Mouse (Mus musculus) embryonic facial prominence, embryonic 14.5 days (tissue): ENCODE results near the gene Slitrk1. TPM values are rescaled to one million over a fixed set of nuclear protein-coding genes. Genes with fewer than 3 reads are reported as not detected.

Experiments used
- ATAC-seq: fragments of 200-750 bp; cut with Nextera tagmentation; 2 replicates; pipeline ENCODE4 v1.8.0; 2017; ENCODE audit warnings: low read depth, moderate number of reproducible peaks, moderate TSS enrichment
- DNase-seq: peaks from one replicate; pipeline ENCODE4 v3.0.0-alpha.2; 2015; ENCODE audit warnings: low spot score
- H3K27ac ChIP-seq: fragments of 300-500 bp; sonication (generic); replicated peaks from 2 replicates; pipeline ENCODE4 v1.5.1; 2014; ENCODE audit warnings: low read depth, mild to moderate bottlenecking, low read length, moderate library complexity
- H3K27me3 ChIP-seq: fragments of 300-500 bp; sonication (generic); replicated peaks from 2 replicates; pipeline ENCODE4 v1.6.1; 2014; ENCODE audit warnings: low read length; ENCODE audit not compliant: control insufficient read depth, insufficient read depth
- H3K36me3 ChIP-seq: fragments of 300-500 bp; sonication (generic); 2 replicates; pipeline ENCODE4 v1.6.1; 2014; ENCODE audit warnings: low read length, mixed read lengths; ENCODE audit not compliant: control insufficient read depth, insufficient read depth
- H3K4me1 ChIP-seq: fragments of 300-500 bp; sonication (generic); 2 replicates; pipeline ENCODE4 v1.6.1; 2014; ENCODE audit warnings: antibody characterized with exemption, low read length; ENCODE audit not compliant: control insufficient read depth, insufficient read depth
- H3K4me2 ChIP-seq: fragments of 300-500 bp; sonication (generic); 2 replicates; pipeline ENCODE4 v1.6.1; 2014; ENCODE audit warnings: low read depth, mild to moderate bottlenecking, low read length, moderate library complexity, mixed read lengths
- H3K4me3 ChIP-seq: fragments of 300-500 bp; sonication (generic); 2 replicates; pipeline ENCODE4 v1.5.1; 2014; ENCODE audit warnings: low read depth, mild to moderate bottlenecking, low read length
- H3K9ac ChIP-seq: fragments of 300-500 bp; sonication (generic); 2 replicates; pipeline ENCODE4 v1.6.1; 2014; ENCODE audit warnings: low read depth, mild to moderate bottlenecking, low read length, moderate library complexity, mixed read lengths
- H3K9me3 ChIP-seq: fragments of 300-500 bp; sonication (generic); 2 replicates; pipeline ENCODE4 v1.6.1; 2016; ENCODE audit warnings: low read length; ENCODE audit not compliant: control insufficient read depth
- WGBS: fragments of 180-500 bp; shearing (Covaris S2); extraction: QIAGEN DNeasy Blood & Tissue Kit; methylation state at CpG from one replicate; pipeline ENCODE4 v1.1.7; 2014; 5-methylcytosine and 5-hydroxymethylcytosine counted together
- polyA plus RNA-seq: library from polyadenylated mRNA; unstranded; fragments of >200 nt; fragmentation: Nextera tagmentation; extraction: Ambion mirVana; gene quantifications from 2 replicates; pipeline ENCODE4 v1.2.1, GENCODE M21; 2014

The Slitrk1 gene
- polyA plus RNA-seq, 1 experiment from 2014 or later = 2.8 TPM

DNA sequence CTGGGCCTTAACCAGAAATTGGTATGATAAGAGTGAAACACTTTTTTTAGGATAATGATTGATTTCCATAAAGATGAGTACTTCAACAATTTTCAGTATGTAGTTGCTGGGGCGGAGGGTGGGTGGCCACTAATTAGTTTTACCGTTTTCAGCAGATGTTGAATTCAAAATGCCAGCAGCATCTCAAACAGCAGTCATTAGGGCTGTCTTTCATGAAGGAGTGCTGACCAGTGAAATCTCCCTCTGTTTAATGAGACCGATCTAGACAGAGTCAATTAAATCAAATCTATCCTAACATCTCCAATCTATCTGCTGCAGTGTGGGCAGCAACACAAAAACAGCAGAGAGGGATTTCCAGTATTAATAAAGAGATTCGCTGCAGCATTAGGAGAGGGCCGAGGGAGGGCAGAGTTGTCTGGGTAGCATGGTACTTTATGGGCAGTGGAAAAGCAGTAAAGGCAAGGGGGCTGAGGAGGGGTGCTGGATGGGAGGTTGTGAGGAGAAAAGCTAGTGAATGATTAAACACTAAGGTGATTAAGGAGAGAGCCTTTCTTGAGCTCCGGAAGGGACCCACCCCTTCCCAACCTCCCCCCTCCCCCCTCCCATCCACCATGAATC, 4.5 kb downstream of the Slitrk1 start:
- peaks cover 19% of the 10 kb centered on the region for H3K4me1 ChIP-seq
- WGBS = 19% methylated on average over 6 of the region's 6 CpGs
- no peaks in the 10 kb centered on the region for H3K36me3 ChIP-seq
- peaks cover 46% of the 10 kb centered on the region for H3K27me3 ChIP-seq
- ATAC-seq (no peak), DNase-seq (peak; percentile 1)
- no peak overlapping the region for H3K27ac ChIP-seq
- no peak overlapping the region for H3K9ac ChIP-seq
- H3K9me3 ChIP-seq = no peaks in the 10 kb centered on the region
- peak overlapping the region; percentile 20; the same call in 1 of the 2 replicates for H3K4me2 ChIP-seq
- H3K4me3 ChIP-seq = no peak overlapping the region

DNA sequence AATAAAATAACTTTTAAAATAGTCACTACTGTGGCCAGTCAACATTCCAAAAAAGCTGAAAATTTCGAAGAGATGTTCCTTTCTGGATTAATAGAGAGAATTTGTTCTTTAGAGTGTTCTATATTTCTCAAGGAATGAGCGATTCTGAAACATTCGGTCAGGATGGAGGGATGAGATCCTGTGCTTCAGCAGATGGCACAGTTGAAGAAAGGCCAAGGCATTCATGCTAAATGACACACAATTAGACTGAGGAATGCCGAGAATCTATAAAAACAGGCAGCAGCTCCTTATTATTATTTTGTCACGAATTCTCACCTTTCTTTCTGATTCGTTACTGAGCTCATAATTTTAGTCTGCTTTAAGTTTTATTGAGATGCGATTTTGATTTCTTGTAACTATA, 15.4 kb downstream of the Slitrk1 start:
- no peak overlapping the region for H3K9ac ChIP-seq
- H3K4me3 ChIP-seq = no peak overlapping the region
- no peaks in the 10 kb centered on the region for H3K4me1 ChIP-seq
- no peak overlapping the region for H3K27ac ChIP-seq
- H3K27me3 ChIP-seq = no peaks in the 10 kb centered on the region
- H3K36me3 ChIP-seq = no peaks in the 10 kb centered on the region
- no peak for ATAC-seq
- WGBS = 73% methylated on average over 7 of the region's 7 CpGs
- no peak for DNase-seq
- no peaks in the 10 kb centered on the region for H3K9me3 ChIP-seq
- no peak overlapping the region for H3K4me2 ChIP-seq

- ATAC-seq (no peak), DNase-seq (no peak)
- WGBS = 65% methylated on average over 2 of the region's 2 CpGs
Measured at GRCm38 (mm10) chr14:108895456-108895855, 18.5 kb downstream of the Slitrk1 start.

DNA sequence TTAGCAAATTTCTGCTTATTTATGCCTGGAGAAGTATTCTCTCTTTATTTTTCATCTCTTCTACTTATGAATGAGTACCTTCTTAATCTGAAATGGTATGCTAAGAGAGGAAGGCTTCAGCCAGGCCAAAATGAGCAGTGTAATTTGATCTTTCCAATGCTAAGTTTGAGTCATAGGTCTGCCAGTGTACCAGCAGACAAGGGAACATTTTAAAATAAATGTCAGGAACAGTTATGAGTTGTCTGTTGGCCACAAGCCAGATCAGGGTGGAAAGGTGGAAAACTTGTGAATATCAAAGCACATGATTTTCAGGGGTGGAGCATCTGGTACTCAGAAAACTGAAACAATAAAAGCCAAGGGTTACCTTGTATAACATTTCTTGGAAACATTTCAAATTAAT, 46.1 kb downstream of the Slitrk1 start:
- Histone ChIP-seq H3K27me3 (no peaks in the 10 kb centered on the region), H3K4me1 (no peaks in the 10 kb centered on the region), H3K36me3 (no peaks in the 10 kb centered on the region), H3K9ac (no peak overlapping the region), H3K4me2 (no peak overlapping the region), H3K9me3 (no peaks in the 10 kb centered on the region), H3K4me3 (no peak overlapping the region), H3K27ac (no peak overlapping the region)
- no peak for ATAC-seq
- peak; percentile 35 for DNase-seq

More at GRCm38 (mm10) chr14:108895456-108895855, 18.5 kb downstream of the Slitrk1 start:
- Histone ChIP-seq H3K27me3 (no peaks in the 10 kb centered on the region), H3K4me2 (no peak overlapping the region), H3K4me3 (no peak overlapping the region), H3K4me1 (no peaks in the 10 kb centered on the region), H3K36me3 (no peaks in the 10 kb centered on the region), H3K9me3 (no peaks in the 10 kb centered on the region), H3K27ac (no peak overlapping the region), H3K9ac (no peak overlapping the region)

DNA sequence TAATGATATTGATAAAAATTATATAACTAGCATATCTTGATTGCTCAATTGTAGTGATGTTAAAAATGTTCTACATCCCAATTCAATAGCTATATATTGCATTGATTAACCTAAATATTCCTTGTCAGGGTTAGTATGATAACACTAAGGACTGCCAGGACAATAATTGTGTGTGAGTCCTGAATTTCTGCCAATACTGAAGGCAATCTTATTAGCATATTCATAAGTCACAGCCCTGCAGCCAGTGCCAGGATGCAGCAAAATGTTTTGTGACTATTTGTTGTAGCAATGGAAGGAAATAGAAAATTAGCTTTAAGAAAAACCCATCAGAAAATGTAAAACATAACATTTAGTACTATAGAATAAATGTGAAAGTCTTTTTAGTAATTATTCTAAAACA, 49.3 kb downstream of the Slitrk1 start:
- H3K27ac ChIP-seq = no peak overlapping the region
- no peak overlapping the region for H3K4me2 ChIP-seq
- H3K9me3 ChIP-seq = no peaks in the 10 kb centered on the region
- H3K4me3 ChIP-seq = no peak overlapping the region
- DNase-seq (no peak), ATAC-seq (no peak)
- no peaks in the 10 kb centered on the region for H3K4me1 ChIP-seq
- no peaks in the 10 kb centered on the region for H3K36me3 ChIP-seq
- no peaks in the 10 kb centered on the region for H3K27me3 ChIP-seq
- no peak overlapping the region for H3K9ac ChIP-seq

DNA sequence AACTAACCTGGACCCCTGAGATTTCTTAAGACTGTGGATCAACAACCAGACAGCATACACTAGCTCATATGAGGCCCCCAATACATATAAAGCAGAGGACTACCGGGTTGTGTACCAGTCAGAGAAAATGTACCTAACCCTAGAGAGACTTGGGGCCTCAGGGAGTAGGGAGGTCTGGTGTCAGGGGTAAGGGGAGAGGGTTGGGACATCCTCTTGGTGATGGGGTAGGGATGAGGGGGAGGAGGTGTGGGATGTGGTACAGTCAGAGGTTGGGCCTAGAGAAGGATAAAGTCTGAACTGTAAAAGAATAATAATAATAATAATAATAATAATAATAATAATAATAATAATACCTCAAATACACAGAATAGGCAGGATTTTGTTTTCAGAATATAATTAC, 54.6 kb downstream of the Slitrk1 start:
- H3K9ac ChIP-seq = no peak overlapping the region
- 73% methylated on average over 1 of the region's 1 CpGs for WGBS
- no peak overlapping the region for H3K27ac ChIP-seq
- no peaks in the 10 kb centered on the region for H3K4me1 ChIP-seq
- no peak overlapping the region for H3K4me3 ChIP-seq
- H3K4me2 ChIP-seq = no peak overlapping the region
- H3K27me3 ChIP-seq = no peaks in the 10 kb centered on the region
- DNase-seq (no peak), ATAC-seq (no peak)
- no peaks in the 10 kb centered on the region for H3K36me3 ChIP-seq
- no peaks in the 10 kb centered on the region for H3K9me3 ChIP-seq
